Mouse (Mus musculus) lung, adult 2 months (tissue): Measurements from ENCODE around the gene Gtf2f2.

Source experiments
- CTCF ChIP-seq: fragments of 200-500 bp; IDR thresholded peaks from 2 replicates; pipeline ENCODE4 v1.5.1; 2011; ENCODE audit warnings: mild to moderate bottlenecking, low read length, control low read depth; ENCODE audit not compliant: insufficient read depth
- POLR2A ChIP-seq: fragments of 200-500 bp; IDR thresholded peaks from 2 replicates; pipeline ENCODE4 v1.6.1; 2011; ENCODE audit warnings: low read depth, mild to moderate bottlenecking, control low read depth, low read length, borderline replicate concordance; ENCODE audit errors: extremely low read depth

- no peak for TF ChIP-seq CTCF
- no peak for TF ChIP-seq POLR2A
These were observed 32.8 kb upstream of the Gtf2f2 start for GRCm38 (mm10) chr14:76043251-76044163.
